Mouse (Mus musculus) megakaryocyte, embryonic 14.5 days (primary cell): ENCODE measurements around the gene Olfr1352. TPM values are rescaled to one million over a fixed set of nuclear protein-coding genes. Genes with fewer than 3 reads are reported as not detected.
"Not testable (repeated sequence)": the region's sequence is repeated elsewhere in the genome, so short reads cannot be mapped to it uniquely, and the experiment has no call there.

Source experiments
- H3K27me3 ChIP-seq: replicated peaks from 2 replicates; pipeline ENCODE3; 2012; ENCODE audit warnings: inconsistent platforms
- H3K36me3 ChIP-seq: replicated peaks from 2 replicates; pipeline ENCODE3; 2012; ENCODE audit warnings: low read length, inconsistent platforms, mixed read lengths
- H3K4me1 ChIP-seq: 2 replicates; pipeline ENCODE4 v1.6.1; 2012; ENCODE audit warnings: inconsistent platforms
- H3K4me3 ChIP-seq: replicated peaks from 2 replicates; pipeline ENCODE3; 2012; ENCODE audit warnings: moderate library complexity, mild to moderate bottlenecking, inconsistent platforms
- H3K9me3 ChIP-seq: 2 replicates; pipeline ENCODE4 v1.6.1; 2012; ENCODE audit warnings: inconsistent platforms
- FLI1 ChIP-seq: IDR thresholded peaks from 2 replicates; pipeline ENCODE4 v1.6.1; 2012; ENCODE audit warnings: low read length, inconsistent platforms, mixed read lengths
- GATA1 ChIP-seq: IDR thresholded peaks from 3 replicates; pipeline ENCODE4 v1.6.1; 2012; ENCODE audit warnings: mixed read lengths, low read length, inconsistent platforms, borderline replicate concordance
- polyA plus RNA-seq: library from polyadenylated mRNA; stranded (reverse); fragments of >175 nt; gene quantifications from 2 replicates; pipeline ENCODE4 v1.2.3, GENCODE M21; 2012; ENCODE audit warnings: low replicate concordance; ENCODE audit not compliant: insufficient read depth

Olfr1352 gene
- not detected in 2 replicates for polyA plus RNA-seq

GRCm38 (mm10) chr10:78980750-78981149 is at the start of gene Olfr1352:
Gene Olfr1352 (plus strand): TSS chr10:78981050.
- Histone ChIP-seq H3K27me3 (no peaks in the 10 kb centered on the region), H3K9me3 (no peaks in the 10 kb centered on the region), H3K4me1 (no peaks in the 10 kb centered on the region), H3K4me3 (no peak within 1 kb of the TSS), H3K36me3 (no peaks in the 10 kb centered on the region)
- TF ChIP-seq FLI1 (no peak), GATA1 (no peak)

- H3K9me3 ChIP-seq, H3K4me3 ChIP-seq, H3K27me3 ChIP-seq, H3K4me1 ChIP-seq, H3K36me3 ChIP-seq: not testable (repeated sequence)
These were observed 30.5 kb upstream of the Olfr1352 start, which contains the start of gene Olfr8 for GRCm38 (mm10) chr10:78950336-78950735. Gene Olfr8 (plus strand): TSS chr10:78950636.

GRCm38 (mm10) chr10:78963009-78963408 is 17.8 kb upstream of the Olfr1352 start, which contains the start of gene Olfr1353:
Gene Olfr1353 (plus strand): TSS chr10:78963309.
- not testable (repeated sequence) for H3K4me3 ChIP-seq, H3K36me3 ChIP-seq, H3K9me3 ChIP-seq, H3K4me1 ChIP-seq, H3K27me3 ChIP-seq

DNA sequence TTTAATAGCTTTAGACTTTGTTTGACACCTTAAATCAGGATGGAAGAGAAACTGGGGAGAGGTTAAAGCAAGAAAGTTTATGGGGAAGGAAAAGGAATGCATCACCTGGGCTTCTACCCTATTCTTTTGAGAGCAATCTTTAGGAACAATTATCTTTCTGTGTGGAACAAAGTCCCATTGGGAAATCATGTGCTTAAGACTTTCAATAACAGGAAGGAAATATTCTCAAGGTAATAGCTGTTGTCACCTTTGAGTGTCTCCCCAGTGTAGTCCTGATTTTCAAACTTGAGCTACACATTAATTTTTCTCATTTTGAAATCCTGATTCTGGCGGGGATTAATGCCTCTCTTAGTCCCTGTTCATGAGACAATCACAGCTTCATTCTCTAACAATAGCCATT is 31.3 kb downstream of the Olfr1352 start, which contains the start of gene Olfr1351:
TSS of gene Olfr1351 (plus strand) at position 301 of the 400 bp plus-strand sequence.
- TF ChIP-seq GATA1 = no peak
- TF ChIP-seq FLI1 = no peak
- Histone ChIP-seq H3K9me3 (no peaks in the 10 kb centered on the region), H3K4me1 (no peaks in the 10 kb centered on the region), H3K27me3 (no peaks in the 10 kb centered on the region), H3K36me3 (no peaks in the 10 kb centered on the region), H3K4me3 (no peak within 1 kb of the TSS)

- no peak for TF ChIP-seq GATA1
- no peak for TF ChIP-seq FLI1
- Histone ChIP-seq H3K4me1 (no peaks in the 10 kb centered on the region), H3K9me3 (peaks cover 10% of the 10 kb centered on the region), H3K4me3 (no peak within 1 kb of the TSS), H3K27me3 (no peaks in the 10 kb centered on the region), H3K36me3 (no peaks in the 10 kb centered on the region)
These were observed 47.6 kb downstream of the Olfr1352 start, which contains the start of gene Olfr57 for GRCm38 (mm10) chr10:79028441-79028840. Gene Olfr57 (plus strand): TSS chr10:79028741.

Other genes starting within 250 kb of the Olfr1352 start
- gene Ccdc105, start 228.0 kb upstream of the Olfr1352 start, polyA plus RNA-seq = not detected in 2 replicates
- not detected in 2 replicates for gene Slc1a6, start 200.6 kb upstream of the Olfr1352 start, polyA plus RNA-seq
- not detected in 2 replicates for gene Olfr1356, start 128.9 kb upstream of the Olfr1352 start, polyA plus RNA-seq
- gene Olfr1355, start 105.5 kb upstream of the Olfr1352 start, polyA plus RNA-seq = not detected in 2 replicates
- gene Olfr1354, start 67.9 kb upstream of the Olfr1352 start, polyA plus RNA-seq = not detected in 2 replicates
- gene Olfr8, start 30.4 kb upstream of the Olfr1352 start, polyA plus RNA-seq = not detected in 2 replicates
- gene Olfr1353, start 17.7 kb upstream of the Olfr1352 start, polyA plus RNA-seq = not detected in 2 replicates
- not detected in 2 replicates for gene Olfr1351, start 31.4 kb downstream of the Olfr1352 start, polyA plus RNA-seq
- gene Olfr57, start 47.7 kb downstream of the Olfr1352 start, polyA plus RNA-seq = not detected in 2 replicates
- not detected in 2 replicates for gene 2610008E11Rik, start 116.5 kb downstream of the Olfr1352 start, polyA plus RNA-seq
- not detected in 2 replicates for gene Vmn2r80, start 167.7 kb downstream of the Olfr1352 start, polyA plus RNA-seq